Mouse (Mus musculus): ENCODE data around the gene Olfml3. TPM values are rescaled to one million over a fixed set of nuclear protein-coding genes. Genes with fewer than 3 reads are reported as not detected.

Gene Olfml3
- polyA plus RNA-seq, 1 experiment from 2014 or later, result 71.8 TPM

- Histone ChIP-seq H3K9me3 (no peaks in the 10 kb centered on the region), H3K27ac (no peak overlapping the region), H3K36me3 (peaks cover 23% of the 10 kb centered on the region; the same call in 1 of the 2 replicates), H3K4me1 (peaks cover 19% of the 10 kb centered on the region), H3K27me3 (no peaks in the 10 kb centered on the region), H3K4me3 (no peak overlapping the region), H3K9ac (no peak overlapping the region), H3K4me2 (0 out of 2 replicates have a peak overlapping the region, but pooled peaks have one; percentile 7)
- 40% methylated on average over 9 of the region's 9 CpGs for WGBS
- no peak for ATAC-seq (ENCODE audit: insufficient number of reproducible peaks, low FRiP score, low TSS enrichment, low read depth)
Observed at GRCm38 (mm10) chr3:103771531-103772130, 33.8 kb upstream of the Olfml3 start.

- no peak overlapping the region for H3K4me3 ChIP-seq
- no peaks in the 10 kb centered on the region for H3K27me3 ChIP-seq
- H3K36me3 ChIP-seq, result peaks cover 40% of the 10 kb centered on the region
- WGBS, result 73% methylated on average over 3 of the region's 3 CpGs
- no peaks in the 10 kb centered on the region for H3K9me3 ChIP-seq
- H3K9ac ChIP-seq, result no peak overlapping the region
- H3K27ac ChIP-seq, result no peak overlapping the region
- peaks cover 6% of the 10 kb centered on the region for H3K4me1 ChIP-seq
- H3K4me2 ChIP-seq, result no peak overlapping the region
- no peak for ATAC-seq (ENCODE audit: insufficient number of reproducible peaks, low FRiP score, low TSS enrichment, low read depth)
Observed at GRCm38 (mm10) chr3:103766789-103767188, 29.0 kb upstream of the Olfml3 start.

GRCm38 (mm10) chr3:103759261-103759970 is 21.6 kb upstream of the Olfml3 start:
- Histone ChIP-seq H3K9ac (no peak overlapping the region), H3K27ac (no peak overlapping the region), H3K4me3 (no peak overlapping the region), H3K27me3 (no peaks in the 10 kb centered on the region), H3K36me3 (peaks cover 67% of the 10 kb centered on the region), H3K4me2 (no peak overlapping the region), H3K9me3 (no peaks in the 10 kb centered on the region), H3K4me1 (no peaks in the 10 kb centered on the region)
- no peak for ATAC-seq (ENCODE audit: insufficient number of reproducible peaks, low FRiP score, low TSS enrichment, low read depth)
- WGBS, result 79% methylated on average over 5 of the region's 5 CpGs

GRCm38 (mm10) chr3:103758456-103758855 is 20.7 kb upstream of the Olfml3 start:
- Histone ChIP-seq H3K9me3 (no peaks in the 10 kb centered on the region), H3K4me1 (no peaks in the 10 kb centered on the region), H3K4me2 (no peak overlapping the region), H3K27ac (no peak overlapping the region), H3K36me3 (peaks cover 69% of the 10 kb centered on the region), H3K27me3 (no peaks in the 10 kb centered on the region), H3K9ac (no peak overlapping the region), H3K4me3 (no peak overlapping the region)
- ATAC-seq (ENCODE audit: insufficient number of reproducible peaks, low FRiP score, low TSS enrichment, low read depth), result no peak
- 78% methylated on average over 7 of the region's 7 CpGs for WGBS

GRCm38 (mm10) chr3:103756920-103757319 is 19.1 kb upstream of the Olfml3 start:
- H3K9ac ChIP-seq, result no peak overlapping the region
- no peaks in the 10 kb centered on the region for H3K27me3 ChIP-seq
- no peaks in the 10 kb centered on the region for H3K4me1 ChIP-seq
- WGBS, result 94% methylated on average over 2 of the region's 2 CpGs
- H3K4me3 ChIP-seq, result no peak overlapping the region
- no peak overlapping the region for H3K4me2 ChIP-seq
- H3K36me3 ChIP-seq, result peaks cover 67% of the 10 kb centered on the region
- H3K9me3 ChIP-seq, result no peaks in the 10 kb centered on the region
- ATAC-seq (ENCODE audit: insufficient number of reproducible peaks, low FRiP score, low TSS enrichment, low read depth), result no peak
- H3K27ac ChIP-seq, result no peak overlapping the region

- Histone ChIP-seq H3K36me3 (peaks cover 63% of the 10 kb centered on the region), H3K4me1 (no peaks in the 10 kb centered on the region), H3K27me3 (no peaks in the 10 kb centered on the region), H3K4me3 (no peak overlapping the region), H3K9me3 (no peaks in the 10 kb centered on the region), H3K9ac (no peak overlapping the region), H3K27ac (no peak overlapping the region), H3K4me2 (no peak overlapping the region)
- no peak for ATAC-seq (ENCODE audit: insufficient number of reproducible peaks, low FRiP score, low TSS enrichment, low read depth)
- WGBS, result 81% methylated on average over 3 of the region's 3 CpGs
Observed at GRCm38 (mm10) chr3:103755351-103755750, 17.6 kb upstream of the Olfml3 start.

GRCm38 (mm10) chr3:103751558-103751957 is 13.8 kb upstream of the Olfml3 start:
- H3K9ac ChIP-seq, result no peak overlapping the region
- no peaks in the 10 kb centered on the region for H3K4me1 ChIP-seq
- 87% methylated on average over 2 of the region's 2 CpGs for WGBS
- H3K27me3 ChIP-seq, result no peaks in the 10 kb centered on the region
- H3K4me2 ChIP-seq, result no peak overlapping the region
- no peak overlapping the region for H3K4me3 ChIP-seq
- H3K9me3 ChIP-seq, result no peaks in the 10 kb centered on the region
- peaks cover 73% of the 10 kb centered on the region for H3K36me3 ChIP-seq
- no peak overlapping the region for H3K27ac ChIP-seq
- no peak for ATAC-seq (ENCODE audit: insufficient number of reproducible peaks, low FRiP score, low TSS enrichment, low read depth)

GRCm38 (mm10) chr3:103746711-103747110 is 8.9 kb upstream of the Olfml3 start:
- Histone ChIP-seq H3K27me3 (no peaks in the 10 kb centered on the region), H3K4me2 (no peak overlapping the region), H3K4me1 (no peaks in the 10 kb centered on the region), H3K9me3 (no peaks in the 10 kb centered on the region), H3K27ac (no peak overlapping the region), H3K4me3 (no peak overlapping the region), H3K9ac (no peak overlapping the region), H3K36me3 (peaks cover 83% of the 10 kb centered on the region)
- no peak for ATAC-seq (ENCODE audit: insufficient number of reproducible peaks, low FRiP score, low TSS enrichment, low read depth)
- 91% methylated on average over 5 of the region's 5 CpGs for WGBS

- Histone ChIP-seq H3K9ac (no peak overlapping the region), H3K4me3 (no peak overlapping the region), H3K36me3 (peaks cover 77% of the 10 kb centered on the region), H3K27me3 (no peaks in the 10 kb centered on the region), H3K9me3 (no peaks in the 10 kb centered on the region), H3K4me2 (no peak overlapping the region), H3K4me1 (no peaks in the 10 kb centered on the region), H3K27ac (no peak overlapping the region)
- 85% methylated on average over 14 of the region's 14 CpGs for WGBS
- no peak for ATAC-seq (ENCODE audit: insufficient number of reproducible peaks, low FRiP score, low TSS enrichment, low read depth)
Observed at GRCm38 (mm10) chr3:103745001-103745770, 7.4 kb upstream of the Olfml3 start.

- Histone ChIP-seq H3K4me2 (no peak overlapping the region), H3K9ac (no peak overlapping the region), H3K4me1 (peaks cover 7% of the 10 kb centered on the region; the same call in 1 of the 2 replicates), H3K9me3 (no peaks in the 10 kb centered on the region), H3K27me3 (no peaks in the 10 kb centered on the region), H3K4me3 (no peak overlapping the region), H3K27ac (no peak overlapping the region), H3K36me3 (peaks cover 59% of the 10 kb centered on the region)
- no peak for ATAC-seq (ENCODE audit: insufficient number of reproducible peaks, low FRiP score, low TSS enrichment, low read depth)
- WGBS, result 61% methylated on average over 6 of the region's 6 CpGs
Observed at GRCm38 (mm10) chr3:103743208-103743607, 5.4 kb upstream of the Olfml3 start.

GRCm38 (mm10) chr3:103740342-103740741 is 2.5 kb upstream of the Olfml3 start:
- Histone ChIP-seq H3K9ac (no peak overlapping the region), H3K4me2 (no peak overlapping the region), H3K4me3 (no peak overlapping the region), H3K27me3 (no peaks in the 10 kb centered on the region), H3K36me3 (peaks cover 32% of the 10 kb centered on the region), H3K9me3 (no peaks in the 10 kb centered on the region), H3K4me1 (peaks cover 28% of the 10 kb centered on the region), H3K27ac (no peak overlapping the region)
- no peak for ATAC-seq (ENCODE audit: insufficient number of reproducible peaks, low FRiP score, low TSS enrichment, low read depth)
- 52% methylated on average over 5 of the region's 5 CpGs for WGBS

- Histone ChIP-seq H3K9me3 (no peaks in the 10 kb centered on the region), H3K9ac (0 out of 2 replicates have a peak within 1 kb of the TSS, but pooled peaks have one; percentile 7), H3K36me3 (peaks cover 22% of the 10 kb centered on the region), H3K4me2 (peak within 1 kb of the TSS; percentile 52), H3K27me3 (no peaks in the 10 kb centered on the region), H3K4me3 (peak within 1 kb of the TSS; percentile 47), H3K27ac (peak within 1 kb of the TSS; percentile 96), H3K4me1 (peaks cover 38% of the 10 kb centered on the region)
- ATAC-seq (ENCODE audit: insufficient number of reproducible peaks, low FRiP score, low TSS enrichment, low read depth), result no peak
- WGBS, result 92% methylated on average over 1 of the region's 1 CpGs
Observed at GRCm38 (mm10) chr3:103739329-103739728, 1.5 kb upstream of the Olfml3 start, which contains the start of gene Gm10964. Gene Gm10964 (plus strand): TSS chr3:103739366.

Measured in limb, embryonic 15.5 days (tissue).